Mouse (Mus musculus): ENCODE data around the gene Pxt1. TPM values are rescaled to one million over a fixed set of nuclear protein-coding genes. Genes with fewer than 3 reads are reported as not detected.

Pxt1 gene
- polyA plus RNA-seq, 1 experiment from 2014 or later, result 0.35 TPM

- 75% methylated on average over 1 of the region's 1 CpGs for WGBS (ENCODE audit: insufficient replicate concordance)
- no peak overlapping the region for H3K4me2 ChIP-seq (ENCODE audit: low read depth, low read length)
- H3K27ac ChIP-seq (ENCODE audit: low read length), result no peak overlapping the region
- no peaks in the 10 kb centered on the region for H3K9me3 ChIP-seq (replicated peaks; ENCODE audit: control insufficient read depth, low read length)
- peaks cover 19% of the 10 kb centered on the region for H3K36me3 ChIP-seq (ENCODE audit: control insufficient read depth, insufficient read depth)
- ATAC-seq (ENCODE audit: low read depth), result no peak
- no peak overlapping the region for H3K4me3 ChIP-seq (ENCODE audit: low read depth, low read length)
- H3K4me1 ChIP-seq (ENCODE audit: control insufficient read depth, low read depth, low read length), result no peaks in the 10 kb centered on the region
- H3K9ac ChIP-seq (ENCODE audit: low read depth, low read length), result no peak overlapping the region
- H3K27me3 ChIP-seq (ENCODE audit: control insufficient read depth, insufficient read depth, low read depth, low read length), result no peaks in the 10 kb centered on the region
Measured at GRCm38 (mm10) chr17:28984724-28985420, 41.2 kb upstream of the Pxt1 start.

GRCm38 (mm10) chr17:28982591-28982990, 39.0 kb upstream of the Pxt1 start:
- peaks cover 9% of the 10 kb centered on the region for H3K36me3 ChIP-seq (ENCODE audit: control insufficient read depth, insufficient read depth)
- H3K27ac ChIP-seq (ENCODE audit: low read length), result no peak overlapping the region
- H3K4me2 ChIP-seq (ENCODE audit: low read depth, low read length), result no peak overlapping the region
- no peaks in the 10 kb centered on the region for H3K27me3 ChIP-seq (ENCODE audit: control insufficient read depth, insufficient read depth, low read depth, low read length)
- no peaks in the 10 kb centered on the region for H3K4me1 ChIP-seq (ENCODE audit: control insufficient read depth, low read depth, low read length)
- no peak overlapping the region for H3K4me3 ChIP-seq (ENCODE audit: low read depth, low read length)
- WGBS (ENCODE audit: insufficient replicate concordance), result 56% methylated on average over 4 of the region's 4 CpGs
- no peak overlapping the region for H3K9ac ChIP-seq (ENCODE audit: low read depth, low read length)
- H3K9me3 ChIP-seq (replicated peaks; ENCODE audit: control insufficient read depth, low read length), result no peaks in the 10 kb centered on the region
- peak; percentile 73 for ATAC-seq (ENCODE audit: low read depth)

- Histone ChIP-seq H3K9ac (ENCODE audit: low read depth, low read length) (no peak overlapping the region), H3K36me3 (ENCODE audit: control insufficient read depth, insufficient read depth) (peaks cover 13% of the 10 kb centered on the region), H3K4me3 (ENCODE audit: low read depth, low read length) (no peak overlapping the region), H3K9me3 (replicated peaks; ENCODE audit: control insufficient read depth, low read length) (no peaks in the 10 kb centered on the region), H3K27ac (ENCODE audit: low read length) (no peak overlapping the region), H3K4me1 (ENCODE audit: control insufficient read depth, low read depth, low read length) (no peaks in the 10 kb centered on the region), H3K27me3 (ENCODE audit: control insufficient read depth, insufficient read depth, low read depth, low read length) (no peaks in the 10 kb centered on the region), H3K4me2 (ENCODE audit: low read depth, low read length) (no peak overlapping the region)
- 81% methylated on average over 4 of the region's 4 CpGs for WGBS (ENCODE audit: insufficient replicate concordance)
- ATAC-seq (ENCODE audit: low read depth), result no peak
Measured at GRCm38 (mm10) chr17:28981081-28981480, 37.4 kb upstream of the Pxt1 start.

DNA sequence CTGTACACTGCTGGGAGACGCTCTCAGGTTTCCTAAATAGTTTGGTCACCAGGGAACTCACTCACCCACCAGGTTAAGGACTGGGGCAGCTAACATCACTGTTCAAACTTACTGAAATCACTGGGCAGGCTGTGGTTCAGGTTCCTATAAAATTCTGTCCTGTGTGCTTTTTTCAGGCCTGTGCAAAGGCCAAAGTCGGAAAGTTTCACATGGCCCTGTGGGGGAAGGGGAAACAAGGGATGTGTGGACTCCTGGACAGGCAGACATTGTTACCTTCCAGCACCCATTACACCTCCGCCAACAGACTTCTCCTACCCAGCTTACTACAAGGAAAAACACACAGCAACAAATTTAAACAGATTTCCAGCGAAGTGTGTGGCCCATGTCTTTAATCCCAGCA, 35.5 kb upstream of the Pxt1 start:
- no peaks in the 10 kb centered on the region for H3K9me3 ChIP-seq (replicated peaks; ENCODE audit: control insufficient read depth, low read length)
- H3K27ac ChIP-seq (ENCODE audit: low read length), result peak overlapping the region; percentile 39; the same call in 1 of the 2 replicates
- ATAC-seq (ENCODE audit: low read depth), result peak; percentile 67
- 84% methylated on average over 4 of the region's 4 CpGs for WGBS (ENCODE audit: insufficient replicate concordance)
- peaks cover 16% of the 10 kb centered on the region for H3K36me3 ChIP-seq (ENCODE audit: control insufficient read depth, insufficient read depth)
- H3K4me3 ChIP-seq (ENCODE audit: low read depth, low read length), result no peak overlapping the region
- H3K9ac ChIP-seq (ENCODE audit: low read depth, low read length), result no peak overlapping the region
- H3K4me2 ChIP-seq (ENCODE audit: low read depth, low read length), result no peak overlapping the region
- H3K27me3 ChIP-seq (ENCODE audit: control insufficient read depth, insufficient read depth, low read depth, low read length), result no peaks in the 10 kb centered on the region
- no peaks in the 10 kb centered on the region for H3K4me1 ChIP-seq (ENCODE audit: control insufficient read depth, low read depth, low read length)

GRCm38 (mm10) chr17:28970122-28970521, 26.5 kb upstream of the Pxt1 start:
- Histone ChIP-seq H3K4me1 (ENCODE audit: control insufficient read depth, low read depth, low read length) (peaks cover 13% of the 10 kb centered on the region), H3K27ac (ENCODE audit: low read length) (no peak overlapping the region), H3K36me3 (ENCODE audit: control insufficient read depth, insufficient read depth) (peaks cover 53% of the 10 kb centered on the region), H3K27me3 (ENCODE audit: control insufficient read depth, insufficient read depth, low read depth, low read length) (no peaks in the 10 kb centered on the region), H3K9me3 (replicated peaks; ENCODE audit: control insufficient read depth, low read length) (no peaks in the 10 kb centered on the region), H3K4me3 (ENCODE audit: low read depth, low read length) (no peak overlapping the region), H3K9ac (ENCODE audit: low read depth, low read length) (no peak overlapping the region), H3K4me2 (ENCODE audit: low read depth, low read length) (no peak overlapping the region)
- peak; percentile 43; the same call in 1 of the 2 replicates for ATAC-seq (ENCODE audit: low read depth)

DNA sequence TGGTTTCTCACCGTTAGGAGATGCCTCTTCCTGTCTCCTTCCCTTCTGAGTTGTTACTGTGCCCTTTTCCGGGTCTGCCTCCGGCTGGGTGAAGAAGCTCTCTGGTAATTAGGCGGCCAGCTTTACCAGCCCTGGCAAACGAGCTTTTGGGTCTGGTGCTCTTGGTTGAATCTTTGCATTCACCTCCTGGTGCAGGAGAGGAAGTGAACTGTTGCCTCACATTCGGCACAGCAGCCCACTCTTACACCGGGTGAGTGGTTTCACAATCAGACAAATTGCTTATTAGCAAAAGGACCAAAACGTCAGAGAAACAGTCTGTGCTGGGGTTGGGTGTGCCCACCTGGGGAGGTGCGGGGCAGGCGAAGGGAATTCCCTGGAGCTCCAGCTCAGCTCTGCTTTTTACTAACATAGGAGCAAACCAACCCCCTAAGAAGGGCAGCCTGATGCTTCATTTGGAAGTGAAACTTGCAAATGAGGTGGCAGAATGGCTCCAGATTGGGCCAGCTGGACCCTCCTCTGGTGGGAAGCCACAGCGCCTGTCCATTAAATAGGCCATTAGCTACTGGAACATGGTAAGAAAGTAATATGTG, 23.5 kb upstream of the Pxt1 start:
- WGBS (ENCODE audit: insufficient replicate concordance), result 38% methylated on average over 11 of the region's 11 CpGs
- 0 out of 2 replicates have a peak, but pooled peaks have one; percentile 38 for ATAC-seq (ENCODE audit: low read depth)
- Histone ChIP-seq H3K4me3 (ENCODE audit: low read depth, low read length) (no peak overlapping the region), H3K4me1 (ENCODE audit: control insufficient read depth, low read depth, low read length) (peaks cover 13% of the 10 kb centered on the region), H3K27me3 (ENCODE audit: control insufficient read depth, insufficient read depth, low read depth, low read length) (no peaks in the 10 kb centered on the region), H3K27ac (ENCODE audit: low read length) (peak overlapping the region; percentile 48), H3K36me3 (ENCODE audit: control insufficient read depth, insufficient read depth) (peaks cover 71% of the 10 kb centered on the region), H3K9ac (ENCODE audit: low read depth, low read length) (no peak overlapping the region), H3K4me2 (ENCODE audit: low read depth, low read length) (no peak overlapping the region), H3K9me3 (replicated peaks; ENCODE audit: control insufficient read depth, low read length) (no peaks in the 10 kb centered on the region)

- peak; percentile 77 for ATAC-seq (ENCODE audit: low read depth)
- H3K4me2 ChIP-seq (ENCODE audit: low read depth, low read length), result no peak overlapping the region
- H3K27me3 ChIP-seq (ENCODE audit: control insufficient read depth, insufficient read depth, low read depth, low read length), result no peaks in the 10 kb centered on the region
- H3K9me3 ChIP-seq (replicated peaks; ENCODE audit: control insufficient read depth, low read length), result no peaks in the 10 kb centered on the region
- no peak overlapping the region for H3K9ac ChIP-seq (ENCODE audit: low read depth, low read length)
- 81% methylated on average over 10 of the region's 10 CpGs for WGBS (ENCODE audit: insufficient replicate concordance)
- H3K4me1 ChIP-seq (ENCODE audit: control insufficient read depth, low read depth, low read length), result peaks cover 6% of the 10 kb centered on the region
- peaks cover 66% of the 10 kb centered on the region for H3K36me3 ChIP-seq (ENCODE audit: control insufficient read depth, insufficient read depth)
- peak overlapping the region; percentile 20 for H3K27ac ChIP-seq (ENCODE audit: low read length)
- H3K4me3 ChIP-seq (ENCODE audit: low read depth, low read length), result no peak overlapping the region
Measured at GRCm38 (mm10) chr17:28961596-28961995, 18.0 kb upstream of the Pxt1 start.

DNA sequence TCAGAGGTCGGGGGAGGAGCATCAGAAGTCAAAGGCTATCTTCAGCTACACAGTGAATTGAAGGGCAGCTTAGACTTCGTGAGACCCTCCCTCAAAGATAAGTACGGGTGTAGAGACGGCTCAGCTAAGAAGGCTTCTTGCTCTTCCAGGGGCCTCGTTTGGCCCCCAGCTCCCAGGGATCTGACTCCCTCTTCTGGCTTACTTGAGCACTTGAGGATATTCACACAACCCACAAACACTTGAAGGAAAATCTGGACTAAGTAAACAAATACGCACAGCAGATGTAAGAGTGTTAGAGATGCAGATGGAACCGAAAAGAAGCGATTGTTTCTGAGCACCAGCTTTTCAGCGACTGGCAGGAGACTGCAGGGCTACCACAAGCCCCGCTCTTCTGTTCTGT, 17.0 kb upstream of the Pxt1 start:
- no peak for ATAC-seq (ENCODE audit: low read depth)
- no peak overlapping the region for H3K4me3 ChIP-seq (ENCODE audit: low read depth, low read length)
- H3K9ac ChIP-seq (ENCODE audit: low read depth, low read length), result no peak overlapping the region
- peaks cover 6% of the 10 kb centered on the region for H3K4me1 ChIP-seq (ENCODE audit: control insufficient read depth, low read depth, low read length)
- no peaks in the 10 kb centered on the region for H3K9me3 ChIP-seq (replicated peaks; ENCODE audit: control insufficient read depth, low read length)
- 77% methylated on average over 10 of the region's 10 CpGs for WGBS (ENCODE audit: insufficient replicate concordance)
- H3K27ac ChIP-seq (ENCODE audit: low read length), result peak overlapping the region; percentile 28
- no peak overlapping the region for H3K4me2 ChIP-seq (ENCODE audit: low read depth, low read length)
- peaks cover 59% of the 10 kb centered on the region for H3K36me3 ChIP-seq (ENCODE audit: control insufficient read depth, insufficient read depth)
- no peaks in the 10 kb centered on the region for H3K27me3 ChIP-seq (ENCODE audit: control insufficient read depth, insufficient read depth, low read depth, low read length)

DNA sequence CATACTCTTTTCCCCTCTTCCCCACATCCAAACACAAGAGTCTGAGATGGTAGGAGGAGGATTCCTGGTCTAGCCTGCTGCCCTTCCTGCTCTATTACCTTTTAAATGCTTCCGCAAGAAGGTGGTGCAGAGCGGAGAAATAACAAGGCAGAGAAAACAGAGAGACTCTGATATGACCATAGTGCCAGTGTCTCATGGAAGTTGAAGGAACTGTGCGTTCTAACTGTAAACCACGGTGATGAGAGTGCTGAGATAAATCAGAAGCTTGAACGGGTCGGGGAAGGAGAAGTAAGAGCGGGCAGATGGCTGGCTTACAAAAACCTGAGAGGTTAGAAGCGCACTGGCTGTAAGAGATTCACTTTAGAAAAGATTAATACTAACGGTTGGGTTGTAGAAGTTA, 10.8 kb upstream of the Pxt1 start:
- Histone ChIP-seq H3K27ac (ENCODE audit: low read length) (no peak overlapping the region), H3K4me1 (ENCODE audit: control insufficient read depth, low read depth, low read length) (peaks cover 26% of the 10 kb centered on the region), H3K4me2 (ENCODE audit: low read depth, low read length) (peak overlapping the region; percentile 69), H3K4me3 (ENCODE audit: low read depth, low read length) (peak overlapping the region; percentile 85), H3K36me3 (ENCODE audit: control insufficient read depth, insufficient read depth) (peaks cover 13% of the 10 kb centered on the region), H3K9ac (ENCODE audit: low read depth, low read length) (peak overlapping the region; percentile 95; the same call in 1 of the 2 replicates), H3K27me3 (ENCODE audit: control insufficient read depth, insufficient read depth, low read depth, low read length) (no peaks in the 10 kb centered on the region), H3K9me3 (replicated peaks; ENCODE audit: control insufficient read depth, low read length) (no peaks in the 10 kb centered on the region)
- 50% methylated on average over 9 of the region's 9 CpGs for WGBS (ENCODE audit: insufficient replicate concordance)
- ATAC-seq (ENCODE audit: low read depth), result no peak

Data from liver, embryonic 16.5 days (tissue).